Mouse (Mus musculus): Measurements from ENCODE around the gene Myoz2. TPM values are rescaled to one million over a fixed set of nuclear protein-coding genes. Genes with fewer than 3 reads are reported as not detected.

Myoz2 gene
- total RNA-seq (2023) = not detected

DNA sequence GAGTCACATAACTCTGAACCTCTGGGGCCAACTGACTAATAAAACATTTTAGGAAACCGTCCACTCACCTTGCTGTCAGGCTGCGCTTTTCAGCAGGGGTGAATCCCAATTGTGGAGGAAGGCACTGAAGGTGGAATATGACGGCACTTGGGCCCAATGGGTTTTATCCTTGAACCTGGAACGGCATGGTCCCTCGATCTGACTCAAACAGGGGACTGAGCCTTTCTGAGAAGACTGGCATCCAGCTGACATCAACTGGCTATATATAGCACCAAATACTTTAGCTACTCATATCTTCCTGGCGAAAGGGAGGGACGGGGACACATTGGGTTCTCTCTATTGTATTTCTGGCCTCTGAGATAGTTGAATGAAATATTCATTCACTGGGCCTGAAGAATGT, at the start of gene Myoz2:
Myoz2 (minus strand) TSS at position 264 of the 400 bp plus-strand sequence.

GRCm38 (mm10) chr3:122984249-122985182, 50.3 kb downstream of the Myoz2 start, which contains the start of gene Usp53:
TSS of gene Usp53 (minus strand) at chr3:122984510.

Other genes with a start within 250 kb of the Myoz2 start
- not detected for gene Fabp2, start 139.9 kb downstream of the Myoz2 start, total RNA-seq (2023)
- gene Gm10959, start 115.7 kb downstream of the Myoz2 start, total RNA-seq (2023) = not detected
- gene 1810037I17Rik, start 110.8 kb downstream of the Myoz2 start, total RNA-seq (2023) = 24.1 TPM
- 30.8 TPM for gene Usp53, start 50.5 kb downstream of the Myoz2 start, total RNA-seq (2023)
- 1.8 TPM for gene Synpo2, start 201.1 kb upstream of the Myoz2 start, total RNA-seq (2023)
- 21.1 TPM for gene Sec24d, start 232.4 kb upstream of the Myoz2 start, total RNA-seq (2023)

Measured in CD8-positive naive resting alpha-beta T cell, adult 57 days (primary cell).